In genomic region chr6:8415823-8416222, GRCm38 (mm10) we compare ENCODE assay signal across 30 mouse cellular contexts.
A peak's percentile ranks its signal among the peaks of the same experiment; 100 is the strongest.
DNase-seq lines count a peak whose midpoint lies in the region; ATAC-seq lines count a peak whose summit lies in the region.
"Had no signal": no experiment of that assay in that cellular context is flagged by ENCODE, and none has a peak within 500 bp of the region (broad histone marks: within the 10 kb centered on the region; RNA-seq: fewer than 3 reads in every experiment).

No protein-coding gene starts in this region.

- H3K4me1 ChIP-seq in lung, embryonic 15.5 days = 0 out of 2 replicates have a peak, but pooled peaks cover 5% of the 10 kb centered on the region
- H3K4me1 ChIP-seq in liver, embryonic 11.5 days (replicated peaks; ENCODE audit: control insufficient read depth, insufficient read depth, low read length) = no peaks in the 10 kb centered on the region
- H3K4me1 ChIP-seq: embryonic facial prominence, embryonic 15.5 days; intestine, embryonic 15.5 days had no signal

- H3K9ac ChIP-seq in lung, embryonic 15.5 days = no peak overlapping the region
- H3K9ac ChIP-seq in liver, embryonic 11.5 days (ENCODE audit: low read depth, low read length) = no peak overlapping the region
- H3K9ac ChIP-seq: embryonic facial prominence, embryonic 12.5 days; embryonic facial prominence, embryonic 15.5 days; forebrain, embryonic 12.5 days; forebrain, embryonic 15.5 days; heart, embryonic 13.5 days; hindbrain, embryonic 13.5 days; intestine, embryonic 15.5 days had no signal

- H3K27ac ChIP-seq in lung, embryonic 15.5 days = 0 out of 2 replicates have a peak overlapping the region, but pooled peaks have one; percentile 31
- H3K27ac ChIP-seq in liver, embryonic 11.5 days (ENCODE audit: low read depth, low read length) = no peak overlapping the region
- H3K27ac ChIP-seq: embryonic facial prominence, embryonic 12.5 days; embryonic facial prominence, embryonic 15.5 days; forebrain, embryonic 12.5 days; forebrain, embryonic 15.5 days; heart, adult 2 months; heart, embryonic 10.5 days; heart, embryonic 13.5 days; hindbrain, embryonic 10.5 days; hindbrain, embryonic 13.5 days; intestine, embryonic 15.5 days had no signal

- no peak for DNase-seq in lung, postnatal 36 days
- peak; percentile 43 for DNase-seq in fat pad, adult 2 months (ENCODE audit: extremely low read depth, low read depth, low spot score)
- no peak for DNase-seq in adrenal gland, postnatal 4 days (ENCODE audit: low spot score in 2 of 2)
- no peak for DNase-seq in liver, embryonic 11.5 days (ENCODE audit: low spot score)
- no peak for DNase-seq in gastrocnemius, adult 8-10 months (ENCODE audit: low spot score in 2 of 2)
- DNase-seq: adrenal gland, postnatal 10 days; adrenal gland, postnatal 36 days; B cell, adult 2 months; cerebellum, adult 11-12 months; cerebellum, adult 8-10 months; cerebellum, postnatal 14 days; gastrocnemius, postnatal 10 days; gastrocnemius, postnatal 36 days; heart, adult 2 months; heart, postnatal 14 days had no signal

- no peak for ATAC-seq in lung, embryonic 15.5 days (ENCODE audit: borderline replicate concordance, extremely low read depth, low FRiP score, low TSS enrichment)
- ATAC-seq in hematopoietic stem cell, adult 5-6 weeks (replicated peaks in 1 of 2; ENCODE audit: insufficient read depth in 1 of 2, low FRiP score in 2 of 2, low TSS enrichment in 1 of 2, low read depth in 1 of 2, poor library complexity in 2 of 2, severe bottlenecking in 2 of 2) = peak; percentile 42 to 87; a peak in 2 of 4 replicates
- ATAC-seq in liver, embryonic 11.5 days (replicated peaks; ENCODE audit: low FRiP score) = no peak
- ATAC-seq: forebrain, embryonic 15.5 days; hindbrain, embryonic 16.5 days; intestine, embryonic 15.5 days; Patski had no signal

- H3K36me3 ChIP-seq in lung, embryonic 15.5 days = no peaks in the 10 kb centered on the region
- no peaks in the 10 kb centered on the region for H3K36me3 ChIP-seq in liver, embryonic 11.5 days (ENCODE audit: control insufficient read depth, insufficient read depth, low read length)
- H3K36me3 ChIP-seq: embryonic facial prominence, embryonic 12.5 days; embryonic facial prominence, embryonic 15.5 days; forebrain, embryonic 12.5 days; forebrain, embryonic 15.5 days; heart, embryonic 10.5 days; heart, embryonic 13.5 days; hindbrain, embryonic 10.5 days; hindbrain, embryonic 13.5 days; intestine, embryonic 15.5 days had no signal

- H3K4me3 ChIP-seq in lung, embryonic 15.5 days = no peak overlapping the region
- H3K4me3 ChIP-seq in liver, embryonic 11.5 days (ENCODE audit: low read depth, low read length) = no peak overlapping the region
- H3K4me3 ChIP-seq: embryonic facial prominence, embryonic 12.5 days; embryonic facial prominence, embryonic 15.5 days; forebrain, embryonic 12.5 days; forebrain, embryonic 15.5 days; heart, adult 2 months; heart, embryonic 10.5 days; heart, embryonic 13.5 days; hindbrain, embryonic 10.5 days; hindbrain, embryonic 13.5 days; intestine, embryonic 15.5 days had no signal

- no peaks in the 10 kb centered on the region for H3K27me3 ChIP-seq in lung, embryonic 15.5 days
- H3K27me3 ChIP-seq in liver, embryonic 11.5 days (replicated peaks; ENCODE audit: control insufficient read depth, insufficient read depth, low read length) = no peaks in the 10 kb centered on the region
- H3K27me3 ChIP-seq: CH12.LX; embryonic facial prominence, embryonic 12.5 days; embryonic facial prominence, embryonic 15.5 days; forebrain, embryonic 12.5 days; forebrain, embryonic 15.5 days; heart, embryonic 13.5 days; hindbrain, embryonic 13.5 days; intestine, embryonic 15.5 days; Patski had no signal

- WGBS in lung, embryonic 15.5 days = 83% methylated on average over 5 of the region's 5 CpGs
- 93% methylated on average over 5 of the region's 5 CpGs for WGBS in liver, embryonic 11.5 days

- no peaks in the 10 kb centered on the region for H3K9me3 ChIP-seq in lung, embryonic 15.5 days
- no peaks in the 10 kb centered on the region for H3K9me3 ChIP-seq in liver, embryonic 11.5 days (ENCODE audit: control insufficient read depth, low read length)
- H3K9me3 ChIP-seq: embryonic facial prominence, embryonic 12.5 days; embryonic facial prominence, embryonic 15.5 days; forebrain, embryonic 12.5 days; forebrain, embryonic 15.5 days; G1E; heart, embryonic 10.5 days; heart, embryonic 13.5 days; hindbrain, embryonic 10.5 days; hindbrain, embryonic 13.5 days; intestine, embryonic 15.5 days had no signal

- H3K4me2 ChIP-seq in lung, embryonic 15.5 days = no peak overlapping the region
- no peak overlapping the region for H3K4me2 ChIP-seq in liver, embryonic 11.5 days
- H3K4me2 ChIP-seq: embryonic facial prominence, embryonic 12.5 days; embryonic facial prominence, embryonic 15.5 days; forebrain, embryonic 12.5 days; forebrain, embryonic 15.5 days; heart, embryonic 13.5 days; hindbrain, embryonic 13.5 days; intestine, embryonic 15.5 days had no signal

Comparison
In these comparisons a context has a peak if more than half of its experiments do, and no peak if none do; other contexts are left out.
1. ATAC-seq: peak in hematopoietic stem cell, adult 5-6 weeks (2 of 2); none in lung, embryonic 15.5 days (single experiment) and liver, embryonic 11.5 days (single experiment).